Mouse (Mus musculus) limb, embryonic 14.5 days (tissue): ENCODE data around the gene Strn. TPM values are rescaled to one million over a fixed set of nuclear protein-coding genes. Genes with fewer than 3 reads are reported as not detected.

Experiments
- ATAC-seq: fragments of 200-750 bp; cut with Nextera tagmentation; 2 replicates; pipeline ENCODE4 v1.8.0; 2017; ENCODE audit warnings: low read depth, moderate number of reproducible peaks, moderate TSS enrichment; ENCODE audit not compliant: low FRiP score
- DNase-seq: peaks from one replicate; pipeline ENCODE4 v3.0.0-alpha.2; 2015; ENCODE audit warnings: low spot score
- H3K27ac ChIP-seq: fragments of 300-500 bp; sonication (generic); replicated peaks from 2 replicates; pipeline ENCODE4 v1.5.1; 2014; ENCODE audit warnings: low read depth, mild to moderate bottlenecking, low read length, moderate library complexity, mixed read lengths
- H3K27me3 ChIP-seq: fragments of 300-500 bp; sonication (generic); 2 replicates; pipeline ENCODE4 v1.6.1; 2014; ENCODE audit warnings: low read length, mixed read lengths; ENCODE audit not compliant: control insufficient read depth, insufficient read depth
- H3K36me3 ChIP-seq: fragments of 300-500 bp; sonication (generic); 2 replicates; pipeline ENCODE4 v1.6.1; 2014; ENCODE audit warnings: mild to moderate bottlenecking, low read length, moderate library complexity, mixed read lengths; ENCODE audit not compliant: control insufficient read depth, insufficient read depth
- H3K4me1 ChIP-seq: fragments of 300-500 bp; sonication (generic); 2 replicates; pipeline ENCODE4 v1.6.1; 2014; ENCODE audit warnings: antibody characterized with exemption, low read length, mixed read lengths; ENCODE audit not compliant: control insufficient read depth, insufficient read depth
- H3K4me2 ChIP-seq: fragments of 300-500 bp; sonication (generic); replicated peaks from 2 replicates; pipeline ENCODE4 v1.6.1; 2014; ENCODE audit warnings: low read depth, mild to moderate bottlenecking, low read length, moderate library complexity; ENCODE audit not compliant: severe bottlenecking
- H3K4me3 ChIP-seq: fragments of 300-500 bp; sonication (generic); replicated peaks from 2 replicates; pipeline ENCODE4 v1.5.1; 2014; ENCODE audit warnings: low read length
- H3K9ac ChIP-seq: fragments of 300-500 bp; sonication (generic); 2 replicates; pipeline ENCODE4 v1.6.1; 2014; ENCODE audit warnings: mild to moderate bottlenecking, low read depth, low read length, moderate library complexity; ENCODE audit not compliant: severe bottlenecking
- H3K9me3 ChIP-seq: fragments of 300-500 bp; sonication (generic); 2 replicates; pipeline ENCODE4 v1.6.1; 2016; ENCODE audit warnings: low read length; ENCODE audit not compliant: control insufficient read depth
- POLR2A ChIP-seq: fragments of 200-500 bp; IDR thresholded peaks from 2 replicates; pipeline ENCODE4 v1.8.0; 2012; ENCODE audit warnings: inconsistent platforms, mild to moderate bottlenecking, moderate library complexity, borderline replicate concordance; ENCODE audit not compliant: insufficient read depth, insufficient read length; ENCODE audit errors: extremely low read depth
- WGBS: fragments of 180-500 bp; shearing (Covaris S2); extraction: QIAGEN DNeasy Blood & Tissue Kit; methylation state at CpG from one replicate; pipeline ENCODE4 v1.1.7; 2014; 5-methylcytosine and 5-hydroxymethylcytosine counted together
- polyA plus RNA-seq, 2 experiments: library from polyadenylated mRNA; depleted of rRNA in 1 of 2; stranded (reverse) in 1 of 2; unstranded in 1 of 2; fragments of >200 nt; fragmentation: Nextera tagmentation in 1 of 2; extraction: Ambion mirVana in 1 of 2; gene quantifications; 2 replicates each; pipeline versions ENCODE4 v1.2.1 to v1.2.3; 2012 to 2014

Gene Strn
- polyA plus RNA-seq, 2 experiments = 7.2 to 8.5 TPM

DNA sequence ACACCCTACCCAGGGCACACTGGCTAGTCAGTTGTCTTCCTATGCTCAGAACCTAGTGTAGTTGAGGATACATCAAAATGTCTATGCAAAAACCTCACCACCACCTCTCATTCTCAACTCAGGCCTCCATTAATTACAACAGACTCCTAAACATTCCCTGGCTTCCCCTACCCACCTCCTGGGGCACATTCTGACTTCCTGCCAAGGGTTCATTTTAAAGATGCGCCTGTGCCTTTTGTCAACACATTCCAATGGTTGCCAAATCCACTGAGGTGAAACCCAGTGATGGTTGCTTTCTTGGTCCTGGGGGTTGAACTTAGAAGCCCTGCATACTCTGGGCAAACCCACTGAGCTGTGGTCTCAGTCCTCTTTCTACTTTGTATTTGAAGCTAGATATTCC, 4.9 kb downstream of the Strn start:
- H3K36me3 ChIP-seq = no peaks in the 10 kb centered on the region
- DNase-seq (no peak), ATAC-seq (no peak)
- H3K9me3 ChIP-seq = no peaks in the 10 kb centered on the region
- no peak overlapping the region for H3K9ac ChIP-seq
- WGBS = 62% methylated on average over 1 of the region's 1 CpGs
- peaks cover 11% of the 10 kb centered on the region for H3K4me1 ChIP-seq
- H3K27ac ChIP-seq = no peak overlapping the region
- H3K4me3 ChIP-seq = no peak overlapping the region
- no peaks in the 10 kb centered on the region for H3K27me3 ChIP-seq
- no peak overlapping the region for H3K4me2 ChIP-seq
- no peak for TF ChIP-seq POLR2A

DNA sequence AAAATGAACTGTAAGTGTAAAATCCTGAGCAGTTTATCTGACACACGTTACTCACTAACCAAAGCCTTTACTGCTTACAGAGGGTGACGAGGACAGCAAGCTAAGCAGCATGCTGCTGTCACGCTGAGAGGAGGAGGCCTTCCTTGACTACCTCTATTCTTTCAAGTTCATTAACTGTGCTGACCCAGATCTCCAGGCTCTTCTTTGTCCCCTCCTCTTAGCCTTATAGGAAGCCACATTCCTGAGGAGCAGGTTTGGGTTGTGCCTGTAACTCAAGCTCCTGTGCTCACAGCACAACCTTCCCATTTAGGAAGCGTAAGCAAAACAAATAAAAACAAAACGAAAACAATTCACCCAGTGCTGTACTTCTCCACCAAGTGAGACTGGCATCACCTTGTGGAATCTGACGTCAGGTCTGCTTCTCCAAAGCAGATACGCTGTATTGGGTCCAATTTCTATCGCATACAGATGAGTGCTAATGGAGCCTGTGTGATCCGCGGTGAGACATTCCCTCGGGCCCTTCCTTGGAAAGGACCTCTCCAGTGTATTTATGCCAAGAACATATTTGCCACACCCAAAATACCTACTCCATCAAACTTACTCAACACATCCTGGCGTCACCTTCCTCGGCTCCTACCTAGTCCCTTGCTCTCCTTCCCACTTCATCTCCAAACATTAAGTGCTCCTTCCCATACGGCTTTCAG, 10.1 kb downstream of the Strn start:
- Histone ChIP-seq H3K4me3 (no peak overlapping the region), H3K27ac (no peak overlapping the region), H3K9ac (no peak overlapping the region), H3K27me3 (no peaks in the 10 kb centered on the region), H3K9me3 (no peaks in the 10 kb centered on the region), H3K4me2 (no peak overlapping the region), H3K36me3 (no peaks in the 10 kb centered on the region), H3K4me1 (no peaks in the 10 kb centered on the region; the same call in 1 of the 2 replicates)
- no peak for DNase-seq
- ATAC-seq = no peak
- no peak for TF ChIP-seq POLR2A
- WGBS = 78% methylated on average over 14 of the region's 14 CpGs

DNA sequence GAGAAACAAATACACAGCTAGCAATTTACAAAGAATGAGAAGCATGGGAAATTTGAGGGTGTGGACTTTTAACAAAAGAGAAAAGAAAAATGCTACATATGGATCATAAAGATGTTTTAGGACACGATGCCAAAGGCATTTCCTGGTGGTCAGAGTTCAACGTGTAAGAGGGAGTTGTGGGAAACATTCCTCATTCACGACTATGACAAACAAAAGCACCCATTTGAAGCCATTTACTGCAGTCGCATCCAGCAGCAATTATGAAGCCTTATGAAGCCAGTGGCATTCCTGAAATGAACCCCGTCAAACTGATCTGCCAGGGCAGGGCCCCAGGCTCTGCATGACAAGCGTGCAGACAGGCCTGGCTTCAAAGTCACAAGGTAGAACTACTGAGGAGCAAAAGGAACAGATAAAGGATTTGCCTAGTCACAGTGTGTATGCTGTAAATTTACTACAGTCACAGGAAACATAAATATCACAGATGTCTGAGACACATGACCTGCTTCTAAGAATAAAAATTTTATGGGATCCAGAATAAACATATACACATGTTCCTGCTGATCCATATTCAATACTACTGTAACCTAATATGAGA, 12.4 kb downstream of the Strn start:
- Histone ChIP-seq H3K36me3 (no peaks in the 10 kb centered on the region), H3K4me3 (no peak overlapping the region), H3K9ac (no peak overlapping the region), H3K9me3 (no peaks in the 10 kb centered on the region), H3K4me1 (no peaks in the 10 kb centered on the region; the same call in 1 of the 2 replicates), H3K27ac (no peak overlapping the region), H3K4me2 (no peak overlapping the region), H3K27me3 (no peaks in the 10 kb centered on the region)
- WGBS = 48% methylated on average over 6 of the region's 6 CpGs
- ATAC-seq (no peak), DNase-seq (no peak)
- TF ChIP-seq POLR2A = no peak

DNA sequence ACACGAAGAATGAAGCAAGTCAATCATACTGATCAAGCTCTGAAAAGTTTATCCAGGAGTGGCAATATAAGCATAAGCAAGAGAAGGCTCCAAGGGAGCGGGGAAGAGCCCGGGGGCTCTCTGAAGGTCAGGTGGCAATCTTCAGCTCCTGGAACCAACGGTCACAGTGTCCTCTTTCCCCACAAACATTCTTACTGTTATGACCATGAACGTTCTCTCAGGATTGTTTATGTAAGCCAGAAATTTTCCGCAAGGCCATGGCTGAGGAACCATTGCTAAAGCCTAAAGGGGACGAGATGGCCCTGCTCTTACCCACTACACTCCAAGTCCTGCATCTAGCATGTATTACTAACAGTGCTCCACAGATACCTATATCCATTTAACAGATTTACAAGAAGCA, 15.3 kb downstream of the Strn start:
- WGBS = 86% methylated on average over 6 of the region's 7 CpGs
- Histone ChIP-seq H3K27me3 (no peaks in the 10 kb centered on the region), H3K27ac (no peak overlapping the region), H3K9ac (no peak overlapping the region), H3K9me3 (no peaks in the 10 kb centered on the region), H3K36me3 (peaks cover 9% of the 10 kb centered on the region), H3K4me1 (no peaks in the 10 kb centered on the region; the same call in 1 of the 2 replicates), H3K4me2 (no peak overlapping the region), H3K4me3 (no peak overlapping the region)
- ATAC-seq (no peak), DNase-seq (no peak)
- TF ChIP-seq POLR2A = no peak

DNA sequence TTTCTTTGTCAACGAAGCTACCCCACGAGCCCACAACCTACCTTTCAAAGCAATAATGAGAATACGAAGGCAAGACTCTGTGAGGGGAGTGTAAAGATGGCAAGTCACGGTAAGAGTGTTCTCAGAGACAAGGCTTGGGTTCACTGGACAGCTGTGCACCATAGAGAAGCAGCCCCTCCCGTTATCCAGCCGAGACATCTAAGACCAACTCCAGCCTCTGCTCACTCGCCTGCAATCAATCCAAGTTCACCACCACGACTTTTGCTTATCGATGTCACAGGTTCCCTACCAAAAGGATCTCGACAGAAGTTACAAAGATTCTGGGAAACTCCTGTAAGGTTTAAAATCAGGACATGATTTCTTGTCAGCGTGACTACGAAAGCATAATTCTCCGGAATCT, 17.9 kb downstream of the Strn start:
- no peak overlapping the region for H3K9ac ChIP-seq
- no peaks in the 10 kb centered on the region for H3K27me3 ChIP-seq
- no peak overlapping the region for H3K4me3 ChIP-seq
- H3K4me2 ChIP-seq = no peak overlapping the region
- no peak for TF ChIP-seq POLR2A
- WGBS = 96% methylated on average over 13 of the region's 13 CpGs
- DNase-seq = no peak
- H3K9me3 ChIP-seq = no peaks in the 10 kb centered on the region
- no peak overlapping the region for H3K27ac ChIP-seq
- no peak for ATAC-seq
- peaks cover 9% of the 10 kb centered on the region for H3K36me3 ChIP-seq
- peaks cover 3% of the 10 kb centered on the region; the same call in 1 of the 2 replicates for H3K4me1 ChIP-seq
